Mouse (Mus musculus) hindlimb bud, embryonic 11.5 days (tissue): ENCODE results near the gene Ndel1.

Experiments used
- DNase-seq: peaks from one replicate; pipeline ENCODE4 v3.0.0-alpha.2; 2012; ENCODE audit warnings: low read depth, low spot score; ENCODE audit errors: extremely low spot score

The Ndel1 gene

DNA sequence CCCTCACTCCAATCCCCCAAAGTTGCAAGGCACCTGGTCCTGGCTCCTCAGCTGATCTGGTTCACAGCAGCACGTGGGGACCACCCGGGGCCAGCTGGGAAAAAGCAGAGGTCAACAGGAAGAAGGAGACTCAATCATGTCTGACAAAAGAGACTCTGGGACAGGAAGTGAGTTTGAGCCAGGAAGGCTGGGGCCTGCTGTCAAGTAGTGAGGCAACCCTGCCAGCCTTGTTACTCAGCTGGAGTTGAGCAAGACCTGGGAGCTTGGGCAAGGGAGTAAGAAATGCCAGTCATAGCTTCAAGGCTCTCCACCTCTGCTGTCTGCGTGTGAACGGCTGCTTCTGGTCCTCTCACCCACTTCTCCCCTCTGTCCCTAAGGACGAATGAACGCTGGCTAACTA lies at the start of gene Ndel1:
Gene Ndel1 (minus strand): TSS at position 111 of the 400 bp plus-strand sequence.
- DNase-seq = no peak

DNA sequence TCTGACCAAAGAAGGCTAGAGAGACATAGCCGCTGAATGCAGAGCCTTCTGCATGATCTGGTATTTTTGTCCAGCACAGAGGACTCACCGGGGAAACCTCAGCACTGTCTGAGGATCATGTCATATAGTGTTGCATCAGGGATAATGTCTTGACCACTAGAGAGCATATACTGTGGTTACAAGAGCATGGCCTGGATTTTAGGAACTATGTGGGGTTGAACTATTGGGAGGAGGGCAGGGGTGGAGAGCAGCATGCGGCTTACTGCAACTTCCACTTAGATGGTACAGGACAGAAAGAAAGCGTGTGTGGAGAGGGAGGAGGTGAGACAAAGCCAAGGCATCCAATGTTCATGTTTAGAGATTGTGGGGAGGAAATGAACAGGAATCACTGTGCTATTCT lies 42.9 kb upstream of the Ndel1 start:
- no peak for DNase-seq

DNA sequence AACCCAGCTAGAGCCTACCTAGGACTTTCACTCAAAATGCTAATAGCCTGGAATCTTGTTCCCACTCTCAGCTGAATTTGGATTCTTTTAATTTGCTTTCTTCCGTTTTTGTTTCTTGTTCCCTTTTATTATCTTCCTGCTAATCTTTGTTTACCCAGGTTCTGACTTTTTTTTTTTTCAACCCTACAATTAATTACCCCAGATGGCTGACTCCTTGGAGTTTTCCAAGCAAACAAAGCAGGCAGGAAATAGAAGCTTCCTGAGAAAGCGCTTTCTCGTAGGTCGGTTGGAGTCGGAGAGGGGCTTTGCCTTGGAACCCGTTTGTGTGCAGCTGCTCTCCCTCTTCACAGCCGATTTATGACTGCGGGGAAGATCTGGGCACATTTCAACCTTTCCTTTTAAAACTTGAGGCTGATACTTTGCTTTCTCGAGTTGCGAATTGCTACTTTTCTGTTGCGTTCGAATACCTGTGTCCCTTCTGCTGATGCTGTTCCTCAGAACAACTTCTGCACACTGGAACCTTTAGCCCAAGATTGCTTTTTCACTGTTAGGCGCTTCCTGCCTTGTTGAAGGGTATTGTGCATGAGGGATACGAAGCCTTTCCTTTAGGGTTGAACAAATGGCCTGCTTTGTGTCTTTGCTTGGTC lies 40.0 kb upstream of the Ndel1 start:
- no peak for DNase-seq

DNA sequence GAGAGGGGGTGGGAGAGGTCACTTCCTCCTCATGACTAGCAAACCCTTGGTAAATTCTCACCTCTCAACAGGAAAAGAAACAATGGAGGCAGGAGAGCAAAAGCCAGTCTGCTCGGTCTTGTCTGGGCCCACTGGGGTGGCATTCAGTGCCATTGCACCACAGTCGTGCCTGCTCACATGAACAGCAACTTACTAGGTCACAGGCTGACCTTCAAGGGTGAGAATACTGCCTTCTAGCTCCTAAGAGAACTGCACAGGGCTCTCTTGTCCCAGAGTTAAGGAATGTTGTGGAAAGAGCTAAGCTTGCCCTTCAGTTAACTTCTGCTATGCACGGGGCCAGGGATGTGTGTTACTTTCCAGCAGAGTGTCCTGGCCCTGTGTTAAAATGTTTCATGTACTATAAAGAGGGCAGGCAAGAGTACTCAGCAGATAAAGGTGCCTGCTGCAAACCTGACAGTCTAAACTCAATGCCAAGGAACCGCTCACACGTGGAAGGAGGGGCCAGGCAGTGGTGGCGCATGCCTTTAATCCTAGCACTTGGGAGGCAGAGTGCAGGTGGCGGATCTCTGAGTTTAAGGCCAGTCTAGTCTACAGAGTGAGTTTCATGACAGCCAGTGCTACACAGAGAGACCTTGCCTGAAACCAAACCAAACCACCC lies 37.3 kb upstream of the Ndel1 start:
- no peak for DNase-seq

DNA sequence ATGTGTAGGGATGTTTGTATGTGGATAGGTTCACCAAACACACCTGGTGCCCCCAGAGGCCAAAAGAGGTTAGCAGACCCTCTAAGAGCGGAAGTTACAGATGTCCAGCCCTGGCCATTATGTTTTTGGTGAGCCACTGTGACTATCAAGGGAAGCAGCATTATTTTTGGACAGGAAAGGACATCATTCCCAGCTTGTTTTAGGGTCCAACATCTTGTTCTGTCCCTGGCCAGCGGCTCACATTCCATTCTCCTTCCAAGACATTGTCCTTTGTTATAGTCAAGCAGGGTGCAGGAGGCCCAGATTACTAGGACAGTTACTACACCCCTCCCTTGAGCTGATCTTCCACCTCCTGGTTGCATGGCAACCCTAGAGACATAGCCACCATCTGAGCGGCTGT lies 35.6 kb upstream of the Ndel1 start:
- DNase-seq = no peak

DNA sequence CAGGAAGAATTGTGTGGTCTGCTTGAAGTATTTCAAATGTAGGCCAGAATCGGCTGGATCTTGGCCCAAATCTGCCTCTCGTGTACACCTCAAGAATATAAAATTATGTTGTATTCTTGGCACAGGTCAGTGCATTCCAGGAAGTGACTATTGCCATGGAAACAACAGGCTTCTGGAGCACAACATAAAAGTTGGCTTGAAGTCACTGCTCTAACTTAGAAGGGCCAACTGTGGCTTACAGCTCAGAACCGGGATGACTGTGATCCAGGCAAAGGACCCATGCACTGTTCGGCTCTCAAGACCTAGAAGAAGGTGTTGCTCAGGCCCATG lies 34.8 kb upstream of the Ndel1 start:
- no peak for DNase-seq

DNA sequence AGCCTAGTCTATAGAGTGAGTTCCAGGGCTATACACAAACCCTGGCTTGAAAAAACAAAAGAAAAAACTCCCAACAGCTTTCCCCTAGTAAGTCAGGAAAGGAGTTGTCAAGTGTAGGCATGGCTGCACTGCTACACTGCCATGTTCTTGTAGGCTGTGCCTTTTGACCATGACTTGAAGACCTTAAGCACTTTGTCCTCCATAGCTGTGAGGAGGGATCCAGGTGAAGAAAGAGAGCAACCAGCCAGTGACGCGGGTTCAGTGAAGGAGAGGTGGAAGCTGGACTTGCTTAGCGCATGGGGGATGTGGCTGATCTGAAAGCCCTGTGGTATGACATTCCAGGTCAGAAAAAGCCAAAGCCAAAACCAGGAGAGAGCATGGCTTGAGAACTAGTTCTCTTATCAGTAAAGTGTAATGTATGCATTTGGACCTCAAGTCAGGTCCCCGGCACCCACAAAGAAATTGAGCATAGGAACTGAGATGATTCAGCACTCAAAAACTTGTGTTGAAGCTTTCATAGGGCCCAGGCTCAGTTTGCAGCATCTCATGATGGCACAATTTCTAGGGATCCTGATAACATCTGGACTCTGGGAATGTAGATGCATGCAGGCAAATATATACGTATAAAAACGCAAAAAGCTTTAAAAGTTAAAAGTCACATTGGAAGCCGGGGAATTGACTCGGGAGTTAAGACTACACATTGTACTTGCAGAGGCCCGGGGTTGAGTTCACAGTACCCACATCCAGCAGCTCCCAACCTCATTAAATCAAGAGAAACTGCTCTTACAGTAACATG lies 34.2 kb upstream of the Ndel1 start:
- DNase-seq = no peak

DNA sequence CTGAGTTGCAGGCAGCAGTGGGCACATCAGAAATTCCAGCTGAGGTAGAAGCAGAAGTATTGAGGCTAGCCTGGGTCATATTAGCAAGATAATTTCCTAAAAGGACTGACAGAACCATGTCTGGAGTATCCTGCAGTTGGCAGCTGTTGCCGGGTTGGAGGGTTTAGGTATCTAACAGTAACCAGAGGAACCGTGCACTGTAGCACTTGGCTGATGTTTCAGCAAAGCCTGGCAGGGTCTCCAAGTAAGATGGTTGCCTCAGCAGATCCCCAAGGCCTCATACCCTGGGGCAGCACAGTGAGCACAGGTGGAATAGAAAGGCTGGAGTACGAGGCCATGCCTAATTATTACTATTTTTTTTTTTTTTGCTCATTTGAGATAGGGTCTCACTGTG lies 33.5 kb upstream of the Ndel1 start:
- DNase-seq = no peak

DNA sequence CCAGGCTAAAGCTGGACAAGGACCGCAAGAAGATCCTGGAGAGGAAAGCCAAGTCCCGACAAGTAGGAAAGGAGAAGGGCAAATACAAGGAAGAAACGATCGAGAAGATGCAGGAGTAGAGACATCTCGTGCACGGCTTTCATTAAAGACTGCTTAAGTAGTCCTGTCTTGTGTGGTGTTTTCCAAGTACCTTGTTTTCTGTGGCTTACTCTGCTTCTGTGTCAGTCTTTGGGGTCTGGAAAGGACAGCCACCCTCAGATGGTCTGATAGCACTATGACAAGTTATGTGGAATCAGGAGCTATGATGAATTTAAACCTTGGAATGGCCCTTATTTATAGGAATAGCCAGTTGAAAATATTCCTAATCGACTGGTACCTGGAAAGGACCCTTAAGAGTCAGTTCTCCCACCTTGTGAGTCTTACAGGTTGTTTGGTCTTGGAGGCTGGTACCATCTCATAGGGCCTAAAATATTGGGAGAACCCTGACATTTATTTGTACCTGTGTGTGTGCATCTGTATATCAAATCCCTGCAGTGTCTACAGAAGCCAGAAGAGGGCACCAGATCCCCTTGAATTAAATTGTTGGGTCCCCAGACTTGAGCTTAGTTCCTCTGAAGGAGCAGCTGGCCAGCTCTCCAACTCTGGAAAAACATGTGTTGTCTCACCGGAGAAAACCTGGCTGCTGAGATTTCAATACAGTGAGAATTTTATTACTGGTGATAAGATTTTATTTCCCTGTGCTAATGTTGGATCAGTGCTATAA lies 32.9 kb upstream of the Ndel1 start:
- DNase-seq = peak; percentile 67

DNA sequence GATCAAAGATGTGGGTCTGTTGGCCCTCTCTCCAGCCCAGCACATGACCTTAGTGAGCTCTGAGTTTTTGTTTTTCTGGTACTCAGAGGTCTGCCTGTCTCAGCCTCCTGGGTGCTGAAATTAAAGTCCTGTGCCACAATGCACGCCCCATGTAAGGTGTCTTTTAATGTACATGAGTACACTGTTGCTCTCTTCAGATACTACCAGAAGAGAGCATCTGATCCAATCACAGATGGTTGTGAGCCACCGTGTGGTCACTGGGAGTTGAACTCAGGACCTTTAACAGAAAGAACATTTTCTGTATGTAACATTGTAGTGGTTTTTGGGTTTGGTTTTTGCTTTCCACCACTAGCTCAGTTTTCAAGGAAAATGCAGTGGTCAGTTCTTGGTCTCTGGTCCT lies 32.1 kb upstream of the Ndel1 start:
- no peak for DNase-seq

DNA sequence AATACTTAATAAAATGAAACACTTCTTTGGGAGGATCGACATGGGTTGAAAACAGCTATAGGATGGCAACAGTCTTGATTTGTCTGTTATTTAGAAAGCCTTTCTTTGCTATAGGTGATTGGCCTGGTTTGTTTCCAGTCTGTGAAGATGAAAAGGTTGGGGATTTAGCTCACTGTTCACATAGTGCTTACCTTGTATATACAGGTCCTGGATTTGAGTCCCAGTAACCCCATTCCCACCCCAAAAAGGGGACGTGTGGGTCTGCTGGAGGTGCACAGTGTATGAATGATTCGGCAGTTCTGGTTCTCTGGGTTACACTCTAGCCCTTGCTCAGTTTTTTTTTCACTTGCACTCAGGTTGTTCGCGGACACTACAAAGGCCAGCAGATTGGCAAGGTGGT lies 31.2 kb upstream of the Ndel1 start:
- no peak for DNase-seq

DNA sequence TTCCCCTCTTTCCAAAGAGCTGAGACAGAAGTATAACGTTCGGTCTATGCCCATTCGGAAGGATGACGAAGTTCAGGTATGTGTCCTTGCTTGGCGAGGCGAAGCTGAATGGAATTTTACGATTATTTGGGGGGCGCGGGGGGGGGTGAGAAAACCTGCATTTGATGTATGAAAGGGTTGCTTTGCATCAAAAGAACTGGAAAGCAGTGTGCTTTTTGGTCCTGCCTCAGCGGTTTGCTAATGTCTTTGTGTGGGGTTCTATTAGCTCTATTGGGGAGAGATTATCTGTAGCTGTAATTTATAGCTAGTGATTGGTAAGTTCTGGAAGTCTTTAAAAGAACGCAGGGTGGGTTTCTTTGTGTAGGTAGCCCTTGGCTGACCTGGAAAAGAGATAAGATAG lies 30.7 kb upstream of the Ndel1 start:
- DNase-seq = no peak

DNA sequence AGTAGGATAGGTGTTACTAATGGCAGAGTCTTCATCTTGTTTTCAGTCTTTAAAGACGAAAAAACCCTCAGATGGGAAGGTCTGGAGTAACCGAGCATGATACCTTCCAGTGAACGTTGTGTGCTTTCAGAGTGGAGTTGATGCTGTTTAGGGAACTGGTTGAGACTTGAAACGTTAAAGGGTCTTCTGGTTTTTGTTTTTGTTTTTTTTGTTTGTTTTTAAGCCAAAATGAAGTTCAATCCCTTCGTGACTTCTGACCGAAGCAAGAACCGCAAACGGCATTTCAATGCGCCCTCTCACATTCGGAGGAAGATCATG lies 30.3 kb upstream of the Ndel1 start:
- no peak for DNase-seq

DNA sequence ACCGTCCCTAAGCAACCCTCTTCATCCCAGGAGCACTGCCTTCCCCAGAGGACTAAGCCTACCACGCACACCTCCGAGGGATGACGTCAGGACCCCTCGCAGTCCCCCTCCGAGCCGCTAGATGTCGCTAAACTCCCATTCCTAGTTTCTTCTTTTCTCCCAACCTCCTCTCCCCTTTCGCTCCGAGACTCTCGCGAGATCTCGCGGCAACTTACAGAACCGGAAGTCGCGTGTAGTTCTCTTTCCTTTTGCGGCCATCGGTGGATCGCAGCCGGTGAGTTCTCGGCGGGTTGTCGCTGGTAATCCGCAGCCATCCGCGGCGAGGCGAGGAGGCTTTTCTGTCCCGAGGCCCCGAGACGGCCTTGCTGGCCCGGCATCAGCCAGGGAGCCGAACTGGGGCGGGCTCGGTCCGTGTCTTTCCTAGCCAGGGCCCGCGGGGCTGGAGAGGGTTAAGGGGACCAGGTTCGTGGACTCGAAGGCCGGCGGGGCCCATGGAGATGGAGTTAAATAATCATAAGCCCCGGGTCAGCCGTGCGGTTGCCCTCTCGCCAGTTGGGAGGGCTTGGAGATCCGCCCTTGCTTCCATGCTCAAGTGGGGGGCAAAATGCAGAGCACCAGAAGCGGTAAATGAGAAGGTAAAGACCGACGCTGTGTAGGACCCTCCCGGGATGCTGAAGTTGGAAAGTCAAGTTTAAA lies 29.8 kb upstream of the Ndel1 start, which contains the start of gene Rpl26:
Gene Rpl26 (plus strand): TSS at position 233 of the 696 bp plus-strand sequence.
- peak; percentile 100 for DNase-seq

DNA sequence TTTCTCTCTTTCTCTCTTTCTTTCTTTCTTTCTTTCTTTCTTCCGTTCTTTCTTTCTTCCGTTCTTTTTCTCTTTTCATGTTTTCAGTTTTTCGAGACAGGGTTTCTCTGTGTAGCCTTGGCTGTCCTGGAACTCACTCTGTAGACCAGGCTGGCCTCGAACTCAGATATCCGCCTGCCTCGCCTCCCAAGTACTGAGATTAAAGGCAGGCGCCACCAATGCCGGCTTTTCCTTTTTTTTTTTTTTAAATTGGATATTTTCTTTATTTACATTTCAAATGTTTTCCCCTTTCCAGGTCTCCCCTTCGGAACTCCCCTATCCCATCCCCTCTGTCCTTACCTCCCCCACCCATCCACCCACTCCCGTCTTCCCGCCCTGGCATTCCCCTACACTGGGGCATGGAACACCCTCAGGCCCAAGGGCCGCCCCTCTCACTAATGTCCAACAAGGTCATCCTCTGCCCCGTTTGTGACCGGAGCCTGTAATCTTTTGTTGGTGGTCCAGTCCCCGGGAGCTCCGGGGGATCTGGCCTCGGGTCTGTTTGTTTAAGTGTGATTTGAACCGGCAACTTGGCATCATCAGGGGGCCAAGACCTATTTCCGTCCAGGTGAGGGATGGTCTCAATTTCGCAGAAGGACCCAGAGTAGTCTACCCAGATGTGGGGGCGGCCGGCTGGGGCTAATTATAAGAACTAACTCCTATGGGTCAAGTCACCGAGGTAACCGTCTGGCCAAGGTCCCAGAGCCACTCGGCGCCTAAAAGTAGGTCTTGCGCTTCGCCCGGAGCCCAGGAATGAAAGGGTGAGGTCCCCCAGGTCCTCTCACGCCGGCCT lies 29.1 kb upstream of the Ndel1 start:
- no peak for DNase-seq

DNA sequence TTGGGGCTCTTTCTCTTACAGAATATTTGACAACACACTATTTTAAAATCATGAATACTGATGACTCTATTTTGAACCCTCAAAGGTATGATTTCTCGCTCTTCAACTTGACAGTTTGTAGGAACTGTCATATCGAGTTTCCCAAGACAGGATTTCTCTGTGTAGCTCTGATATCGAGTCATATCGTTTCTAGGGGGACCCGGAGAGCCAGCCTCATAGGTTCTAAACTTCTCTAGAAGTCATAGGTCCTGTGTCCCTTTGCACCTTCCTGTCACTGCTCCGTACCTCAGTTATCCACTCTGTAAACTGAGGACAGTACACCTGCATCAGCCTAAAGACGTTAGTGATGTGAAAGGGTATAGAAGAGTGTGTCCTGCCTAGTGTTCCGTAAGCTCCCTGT lies 28.2 kb upstream of the Ndel1 start:
- no peak for DNase-seq

DNA sequence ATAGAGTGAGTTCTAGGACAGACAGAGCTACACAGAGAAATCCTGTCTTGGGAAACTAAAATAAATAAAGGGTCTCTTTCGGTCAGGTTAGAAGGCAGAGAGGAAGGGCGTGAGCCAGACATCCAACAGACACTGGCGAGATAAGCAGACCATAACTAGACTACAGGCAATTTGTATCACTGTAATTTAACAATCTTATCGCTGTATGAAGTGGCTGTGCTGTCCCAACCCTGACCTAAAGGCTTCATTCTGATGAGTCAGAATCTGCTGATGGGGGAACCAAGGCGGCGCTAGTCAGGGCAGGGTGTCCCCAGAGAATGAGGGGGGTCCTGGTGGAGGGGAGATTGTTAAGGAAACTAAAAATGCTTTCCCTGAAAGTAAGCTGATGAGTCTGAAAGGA lies 27.1 kb upstream of the Ndel1 start:
- no peak for DNase-seq

DNA sequence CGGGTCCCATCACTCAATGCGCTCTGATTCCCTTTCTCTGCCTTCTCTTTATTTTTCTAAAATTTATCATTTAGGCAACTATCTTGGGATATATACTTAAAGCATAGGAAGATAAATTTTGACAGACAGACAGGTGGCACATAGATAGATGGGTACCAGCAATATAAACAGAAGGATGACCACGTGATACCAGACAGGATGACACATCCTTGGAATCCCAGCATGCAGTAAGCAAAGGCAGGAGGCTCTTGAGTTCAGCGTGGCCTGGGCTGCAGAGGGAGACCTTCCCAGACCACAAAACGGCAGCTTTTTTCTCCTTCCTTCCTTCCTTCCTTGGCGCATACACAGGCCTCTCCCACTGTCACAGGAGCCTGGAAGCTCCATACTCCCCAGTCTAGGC lies 26.2 kb upstream of the Ndel1 start:
- no peak for DNase-seq

DNA sequence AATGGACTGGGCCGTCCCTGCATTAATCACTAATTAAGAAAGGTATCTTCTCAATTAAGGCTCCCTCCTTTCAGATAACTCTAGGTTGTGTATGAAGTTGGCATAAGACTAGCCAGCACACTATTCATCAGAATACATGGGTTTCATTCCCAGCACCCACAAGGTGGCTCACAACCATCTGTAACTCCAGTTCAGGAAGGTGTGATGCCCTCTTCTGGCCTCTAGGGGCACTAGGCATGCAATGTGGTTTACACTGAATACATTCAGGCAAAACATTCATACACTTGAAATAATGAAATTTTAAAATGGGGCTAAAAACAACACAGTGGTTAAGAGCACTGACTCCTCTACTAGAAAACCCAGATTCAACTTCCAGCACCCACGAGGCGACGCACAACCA lies 25.5 kb upstream of the Ndel1 start:
- no peak for DNase-seq

DNA sequence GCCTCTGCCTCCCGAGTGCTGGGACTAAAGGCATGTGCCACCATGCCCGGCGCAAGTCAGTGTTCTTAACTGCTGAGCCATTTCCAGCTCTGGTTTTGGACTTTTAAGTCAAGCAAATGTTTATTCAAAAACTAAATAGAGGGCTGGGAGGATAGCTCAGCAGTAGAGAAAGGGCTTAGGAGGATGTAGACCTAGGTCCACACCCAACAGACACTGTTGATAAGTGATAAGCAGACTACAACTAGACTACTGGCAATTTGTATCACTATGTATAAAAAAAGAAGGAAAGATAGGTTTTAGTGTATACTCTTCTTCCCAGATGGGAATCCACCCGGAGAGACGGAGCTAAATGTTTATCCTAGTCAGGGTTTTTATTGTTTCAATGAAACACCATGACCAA lies 24.6 kb upstream of the Ndel1 start:
- no peak for DNase-seq
